Mouse (Mus musculus) lung, embryonic 14.5 days (tissue): Measurements from ENCODE around the gene Fancd2. TPM values are rescaled to one million over a fixed set of nuclear protein-coding genes. Genes with fewer than 3 reads are reported as not detected.

Experiments used
- ATAC-seq: fragments of 200-750 bp; cut with Nextera tagmentation; 2 replicates; pipeline ENCODE4 v1.8.0; 2017; ENCODE audit warnings: mild to moderate bottlenecking, moderate TSS enrichment, moderate library complexity; ENCODE audit not compliant: insufficient read depth
- DNase-seq: peaks from one replicate; pipeline ENCODE4 v3.0.0-alpha.2; 2015
- H3K27ac ChIP-seq: fragments of 300-500 bp; sonication (generic); 2 replicates; pipeline ENCODE4 v1.5.1; 2014; ENCODE audit warnings: low read depth, mild to moderate bottlenecking, moderate library complexity
- H3K27me3 ChIP-seq: fragments of 300-500 bp; sonication (generic); 2 replicates; pipeline ENCODE4 v1.6.1; 2014; ENCODE audit warnings: low read length, control low read depth; ENCODE audit not compliant: insufficient read depth
- H3K36me3 ChIP-seq: fragments of 300-500 bp; sonication (generic); 2 replicates; pipeline ENCODE4 v1.6.1; 2014; ENCODE audit warnings: control low read depth; ENCODE audit not compliant: insufficient read depth
- H3K4me1 ChIP-seq: fragments of 300-500 bp; sonication (generic); 2 replicates; pipeline ENCODE4 v1.6.1; 2014; ENCODE audit warnings: antibody characterized with exemption, control low read depth; ENCODE audit not compliant: insufficient read depth
- H3K4me2 ChIP-seq: fragments of 300-500 bp; sonication (generic); 2 replicates; pipeline ENCODE4 v1.6.1; 2014; ENCODE audit warnings: mild to moderate bottlenecking
- H3K4me3 ChIP-seq: fragments of 300-500 bp; sonication (generic); 2 replicates; pipeline ENCODE4 v1.5.1; 2014; ENCODE audit warnings: low read depth, low read length
- H3K9ac ChIP-seq: fragments of 300-500 bp; sonication (generic); 2 replicates; pipeline ENCODE4 v1.6.1; 2014
- H3K9me3 ChIP-seq: fragments of 300-500 bp; sonication (generic); 2 replicates; pipeline ENCODE4 v1.6.1; 2016; ENCODE audit warnings: low read depth, low read length, control low read depth
- CTCF ChIP-seq: IDR thresholded peaks from 2 replicates; pipeline ENCODE4 v1.5.1; 2016; ENCODE audit warnings: antibody characterized with exemption, low read depth
- WGBS: fragments of 180-500 bp; shearing (Covaris S2); extraction: QIAGEN DNeasy Blood & Tissue Kit; methylation state at CpG from one replicate; pipeline ENCODE4 v1.1.7; 2014; 5-methylcytosine and 5-hydroxymethylcytosine counted together
- polyA plus RNA-seq: library from polyadenylated mRNA; unstranded; fragments of >200 nt; fragmentation: Nextera tagmentation; extraction: Ambion mirVana; gene quantifications from 2 replicates; pipeline ENCODE4 v1.2.1, GENCODE M21; 2014

The Fancd2 gene
- polyA plus RNA-seq, 1 experiment from 2014 or later = 15.7 TPM

DNA sequence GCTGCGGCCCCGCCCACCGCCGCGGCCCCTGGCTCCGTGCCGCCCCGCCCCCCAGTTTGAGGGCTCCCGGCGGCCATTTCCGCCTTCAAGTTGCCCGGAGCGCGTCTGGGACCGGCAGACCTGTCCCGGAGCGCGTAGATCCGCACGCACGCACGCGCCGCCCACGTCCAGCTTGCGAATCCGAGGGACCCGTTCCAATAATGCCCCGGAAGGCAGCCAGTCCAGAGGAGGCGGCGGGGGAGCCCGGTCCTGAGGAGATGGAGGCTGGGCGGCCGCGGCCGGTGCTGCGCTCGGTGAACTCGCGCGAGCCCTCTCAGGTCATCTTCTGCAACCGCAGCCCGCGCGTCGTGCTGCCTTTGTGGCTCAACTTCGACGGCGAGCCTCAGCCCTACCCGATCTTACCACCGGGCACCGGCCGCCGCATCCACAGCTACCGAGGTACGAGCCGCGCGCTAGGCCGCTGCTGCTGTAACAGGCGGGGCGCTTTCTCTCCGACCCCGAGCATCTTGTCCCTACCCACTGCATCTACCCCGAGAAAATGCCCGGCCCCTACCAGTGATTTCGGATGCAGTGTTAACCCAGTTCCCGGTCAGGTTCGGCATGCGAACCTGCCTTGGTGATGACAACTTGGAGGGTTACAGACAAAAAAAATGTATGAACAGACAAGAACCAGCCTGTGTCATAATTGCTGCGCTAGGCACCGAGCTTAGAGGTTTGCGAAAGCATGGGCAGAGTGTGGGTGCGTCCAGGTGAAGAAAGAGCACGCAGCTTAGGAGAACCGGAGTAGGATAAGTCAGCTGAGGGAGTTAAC, 92.7 kb downstream of the Fancd2 start, which contains the start of gene Vhl:
Vhl (plus strand) TSS at position 19 of the 811 bp plus-strand sequence.
- Histone ChIP-seq H3K4me3 (peak within 1 kb of the TSS; percentile 76), H3K9ac (peak within 1 kb of the TSS; percentile 67), H3K9me3 (no peaks in the 10 kb centered on the region), H3K36me3 (peaks cover 20% of the 10 kb centered on the region), H3K27ac (peak within 1 kb of the TSS; percentile 86), H3K4me1 (no peaks in the 10 kb centered on the region), H3K27me3 (no peaks in the 10 kb centered on the region), H3K4me2 (peak within 1 kb of the TSS; percentile 84)
- DNase-seq (peak; percentile 88), ATAC-seq (peak; percentile 88)
- TF ChIP-seq CTCF = no peak
- under 1% methylated on average over 74 of the region's 76 CpGs for WGBS

GRCm38 (mm10) chr6:113624989-113625770, 93.7 kb downstream of the Fancd2 start:
- no peak for ATAC-seq
- H3K36me3 ChIP-seq = peaks cover 31% of the 10 kb centered on the region
- peak overlapping the region; percentile 84 for H3K4me2 ChIP-seq
- no peaks in the 10 kb centered on the region for H3K4me1 ChIP-seq
- peak; percentile 66 for DNase-seq
- peak overlapping the region; percentile 76 for H3K4me3 ChIP-seq
- peak overlapping the region; percentile 67 for H3K9ac ChIP-seq
- no peaks in the 10 kb centered on the region for H3K27me3 ChIP-seq
- no peak overlapping the region for H3K27ac ChIP-seq
- TF ChIP-seq CTCF = no peak
- WGBS = 32% methylated on average over 5 of the region's 5 CpGs
- no peaks in the 10 kb centered on the region for H3K9me3 ChIP-seq

DNA sequence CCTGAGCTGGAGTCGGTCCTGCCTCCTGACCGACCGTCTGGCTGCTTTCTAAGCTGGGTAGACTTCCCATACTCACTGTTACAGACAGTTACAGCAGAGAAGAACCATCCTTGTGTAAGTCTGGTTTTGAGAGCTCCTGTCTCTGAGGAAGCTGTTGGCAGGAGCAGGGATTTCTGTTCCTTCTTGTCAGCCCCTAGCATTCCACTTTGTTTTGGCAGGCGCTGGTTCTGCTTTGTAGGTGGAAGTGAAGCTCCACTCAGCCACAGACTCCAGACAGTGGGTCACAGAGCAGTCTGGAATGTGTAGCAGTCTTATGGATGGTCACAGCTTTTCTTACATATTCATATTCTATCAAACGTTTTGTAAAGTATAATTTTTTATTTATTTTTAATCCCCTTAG, 98.8 kb downstream of the Fancd2 start:
- ATAC-seq (no peak), DNase-seq (no peak)
- Histone ChIP-seq H3K9ac (no peak overlapping the region), H3K36me3 (peaks cover 57% of the 10 kb centered on the region), H3K4me2 (no peak overlapping the region), H3K27ac (no peak overlapping the region), H3K4me3 (no peak overlapping the region), H3K27me3 (no peaks in the 10 kb centered on the region), H3K9me3 (no peaks in the 10 kb centered on the region), H3K4me1 (no peaks in the 10 kb centered on the region)
- WGBS = 83% methylated on average over 5 of the region's 5 CpGs
- no peak for TF ChIP-seq CTCF

- 90% methylated on average over 4 of the region's 4 CpGs for WGBS
- no peak for ATAC-seq
- no peak for TF ChIP-seq CTCF
Observed at GRCm38 (mm10) chr6:113632863-113633262, 101.4 kb downstream of the Fancd2 start.

DNA sequence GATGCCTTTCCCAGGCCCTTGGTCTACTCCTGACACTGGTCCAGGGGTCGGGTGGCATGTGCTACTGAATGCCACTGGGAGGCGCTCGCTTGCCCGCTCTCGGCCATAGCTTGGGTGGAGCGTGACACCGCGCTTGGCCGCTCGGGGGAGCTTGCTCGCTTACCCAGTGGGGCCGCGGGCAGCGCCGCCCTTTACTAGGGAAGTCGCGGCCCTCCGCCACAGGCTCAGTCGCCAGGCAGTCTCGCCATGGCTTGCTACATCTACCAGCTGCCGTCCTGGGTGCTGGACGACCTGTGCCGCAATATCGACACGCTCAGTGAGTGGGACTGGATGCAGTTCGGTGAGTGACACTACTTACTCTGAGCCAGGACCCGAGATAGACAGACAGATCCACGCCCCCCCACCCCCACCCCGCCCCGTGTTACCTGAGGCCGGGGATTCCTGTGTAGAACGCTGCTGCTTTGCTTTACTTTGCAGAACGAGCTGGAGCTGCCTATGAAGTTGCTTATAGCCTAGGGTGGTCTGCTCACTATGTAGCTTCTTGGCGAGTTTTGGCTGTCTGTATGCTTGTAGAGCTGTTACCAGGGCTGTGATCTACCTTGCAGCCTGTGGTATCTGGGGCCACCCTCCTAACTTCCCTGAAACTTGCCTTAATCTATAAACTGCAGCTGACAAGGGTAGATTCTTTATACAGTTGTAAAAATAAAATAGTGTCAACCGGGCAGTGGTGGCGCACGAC, 107.0 kb downstream of the Fancd2 start, which contains the start of gene Irak2:
Irak2 (plus strand) TSS at position 166 of the 739 bp plus-strand sequence.
- H3K4me1 ChIP-seq = no peaks in the 10 kb centered on the region
- no peaks in the 10 kb centered on the region for H3K9me3 ChIP-seq
- H3K27me3 ChIP-seq = no peaks in the 10 kb centered on the region
- H3K27ac ChIP-seq = no peak within 1 kb of the TSS
- ATAC-seq (peak; percentile 97), DNase-seq (peak; percentile 96)
- 7% methylated on average over 37 of the region's 37 CpGs for WGBS
- peak; percentile 99 for TF ChIP-seq CTCF
- peak within 1 kb of the TSS; percentile 62 for H3K9ac ChIP-seq
- H3K36me3 ChIP-seq = no peaks in the 10 kb centered on the region
- peak within 1 kb of the TSS; percentile 73 for H3K4me2 ChIP-seq
- H3K4me3 ChIP-seq = peak within 1 kb of the TSS; percentile 45

More at GRCm38 (mm10) chr6:113632863-113633262, 101.4 kb downstream of the Fancd2 start:
- H3K9me3 ChIP-seq = no peaks in the 10 kb centered on the region
- H3K4me2 ChIP-seq = no peak overlapping the region
- H3K27ac ChIP-seq = no peak overlapping the region
- no peak for DNase-seq
- H3K4me1 ChIP-seq = no peaks in the 10 kb centered on the region
- H3K36me3 ChIP-seq = peaks cover 47% of the 10 kb centered on the region
- no peak overlapping the region for H3K4me3 ChIP-seq
- H3K27me3 ChIP-seq = no peaks in the 10 kb centered on the region
- no peak overlapping the region for H3K9ac ChIP-seq

DNA sequence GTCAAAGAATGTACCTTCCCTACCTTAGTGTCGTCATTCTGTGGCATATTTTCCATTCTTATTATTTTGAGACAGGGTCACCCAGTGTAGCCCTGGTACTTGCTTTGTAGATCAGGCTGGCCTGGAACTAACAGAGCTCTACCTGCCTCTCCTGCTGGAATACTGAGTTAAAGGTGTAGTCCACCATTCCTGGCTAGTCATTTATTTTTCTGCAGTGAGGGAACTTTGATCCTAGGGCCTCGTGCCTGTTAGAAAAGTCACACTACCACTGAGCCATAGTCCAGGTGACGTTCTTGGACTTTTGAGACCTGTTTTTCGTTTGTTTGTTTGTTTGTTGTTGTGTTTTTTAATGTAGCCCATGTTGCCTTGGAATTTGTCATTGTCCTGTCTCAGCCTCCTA, 107.7 kb downstream of the Fancd2 start:
- no peak overlapping the region for H3K9ac ChIP-seq
- no peaks in the 10 kb centered on the region for H3K27me3 ChIP-seq
- 69% methylated on average over 4 of the region's 4 CpGs for WGBS
- H3K27ac ChIP-seq = no peak overlapping the region
- H3K36me3 ChIP-seq = no peaks in the 10 kb centered on the region
- H3K4me3 ChIP-seq = no peak overlapping the region
- no peak for DNase-seq
- TF ChIP-seq CTCF = no peak
- no peaks in the 10 kb centered on the region for H3K4me1 ChIP-seq
- no peak for ATAC-seq
- H3K9me3 ChIP-seq = no peaks in the 10 kb centered on the region
- H3K4me2 ChIP-seq = no peak overlapping the region

DNA sequence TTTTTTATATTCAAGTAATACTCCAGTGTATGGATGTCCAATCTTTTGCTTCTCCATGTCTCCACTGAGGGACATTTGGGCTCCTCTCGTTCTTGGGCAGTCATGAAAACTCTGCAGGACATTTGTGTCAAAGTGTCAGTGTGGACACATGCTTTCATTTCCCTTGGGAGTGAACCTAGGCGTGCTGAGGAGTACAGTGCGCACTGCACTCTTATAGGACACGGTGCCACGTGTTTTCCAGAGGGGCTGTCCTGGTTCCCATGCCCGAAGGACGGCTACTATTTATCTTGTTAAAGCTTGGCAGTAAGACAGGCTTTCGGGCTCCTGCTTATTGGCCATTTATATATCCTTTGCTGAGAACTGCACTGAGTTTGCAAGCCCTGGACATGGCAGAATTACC, 111.1 kb downstream of the Fancd2 start:
- no peaks in the 10 kb centered on the region for H3K27me3 ChIP-seq
- H3K4me2 ChIP-seq = no peak overlapping the region
- H3K36me3 ChIP-seq = no peaks in the 10 kb centered on the region
- no peak for TF ChIP-seq CTCF
- whole genome bisulfite sequencing = 79% methylated on average over 8 of the region's 8 CpGs
- DNase-seq (no peak), ATAC-seq (no peak)
- no peak overlapping the region for H3K4me3 ChIP-seq
- no peak overlapping the region for H3K27ac ChIP-seq
- H3K4me1 ChIP-seq = no peaks in the 10 kb centered on the region
- H3K9me3 ChIP-seq = no peaks in the 10 kb centered on the region
- H3K9ac ChIP-seq = no peak overlapping the region
